Mouse (Mus musculus) bone marrow, adult 2 months (tissue): Measurements from ENCODE around the gene Lrr1. TPM values are rescaled to one million over a fixed set of nuclear protein-coding genes. Genes with fewer than 3 reads are reported as not detected.

Experiments used
- H3K27ac ChIP-seq: fragments of 200-500 bp; 2 replicates; pipeline ENCODE4 v1.5.1; 2012; ENCODE audit warnings: low read depth, mild to moderate bottlenecking, control low read depth, inconsistent platforms, low read length; ENCODE audit not compliant: control insufficient read depth, poor library complexity, insufficient read depth
- H3K4me1 ChIP-seq: fragments of 200-500 bp; 2 replicates; pipeline ENCODE4 v1.6.1; 2011; ENCODE audit warnings: low read length; ENCODE audit not compliant: control insufficient read depth, insufficient read depth
- H3K4me3 ChIP-seq: fragments of 200-500 bp; replicated peaks from 2 replicates; pipeline ENCODE3; 2011; ENCODE audit warnings: mild to moderate bottlenecking, low read depth, low read length, control low read depth; ENCODE audit not compliant: control insufficient read depth
- CTCF ChIP-seq: fragments of 200-500 bp; IDR thresholded peaks from 2 replicates; pipeline ENCODE4 v1.5.1; 2011; ENCODE audit warnings: low read length, control low read depth; ENCODE audit not compliant: control insufficient read depth, insufficient read depth
- POLR2A ChIP-seq: fragments of 200-500 bp; IDR thresholded peaks from 2 replicates; pipeline ENCODE4 v1.6.1; 2011; ENCODE audit warnings: low read depth, mild to moderate bottlenecking, control low read depth, low read length, borderline replicate concordance; ENCODE audit not compliant: control insufficient read depth
- WGBS: fragments of 180-500 bp; shearing (Covaris S2); methylation state at CpG from one replicate; pipeline ENCODE4 v1.1.7; 2018; 5-methylcytosine and 5-hydroxymethylcytosine counted together
- polyA plus RNA-seq: library from polyadenylated mRNA; stranded (reverse); fragments of >200 nt; gene quantifications from 2 replicates; pipeline ENCODE4 v1.2.4, GENCODE M21; 2011; ENCODE audit warnings: low replicate concordance; ENCODE audit not compliant: missing spikeins, insufficient read depth, insufficient read length

Gene Lrr1
- polyA plus RNA-seq, 1 experiment = 14.2 TPM

- TF ChIP-seq CTCF (no peak), POLR2A (no peak)
- no peak overlapping the region for H3K4me3 ChIP-seq
- H3K27ac ChIP-seq = no peak overlapping the region
- WGBS = 30% methylated on average over 6 of the region's 6 CpGs
- H3K4me1 ChIP-seq = no peaks in the 10 kb centered on the region; the same call in 1 of the 2 replicates
Measured at GRCm38 (mm10) chr12:69131267-69131666, 37.3 kb upstream of the Lrr1 start.

- Histone ChIP-seq H3K4me1 (no peaks in the 10 kb centered on the region; the same call in 1 of the 2 replicates), H3K4me3 (no peak overlapping the region), H3K27ac (no peak overlapping the region)
- TF ChIP-seq CTCF (peak; percentile 67), POLR2A (no peak)
- 9% methylated on average over 10 of the region's 10 CpGs for WGBS
Measured at GRCm38 (mm10) chr12:69131981-69132380, 36.6 kb upstream of the Lrr1 start.

GRCm38 (mm10) chr12:69139201-69139600, 29.4 kb upstream of the Lrr1 start:
- no peaks in the 10 kb centered on the region for H3K4me1 ChIP-seq
- WGBS = 81% methylated on average over 3 of the region's 3 CpGs
- H3K4me3 ChIP-seq = no peak overlapping the region
- no peak overlapping the region for H3K27ac ChIP-seq
- TF ChIP-seq POLR2A (no peak), CTCF (no peak)

DNA sequence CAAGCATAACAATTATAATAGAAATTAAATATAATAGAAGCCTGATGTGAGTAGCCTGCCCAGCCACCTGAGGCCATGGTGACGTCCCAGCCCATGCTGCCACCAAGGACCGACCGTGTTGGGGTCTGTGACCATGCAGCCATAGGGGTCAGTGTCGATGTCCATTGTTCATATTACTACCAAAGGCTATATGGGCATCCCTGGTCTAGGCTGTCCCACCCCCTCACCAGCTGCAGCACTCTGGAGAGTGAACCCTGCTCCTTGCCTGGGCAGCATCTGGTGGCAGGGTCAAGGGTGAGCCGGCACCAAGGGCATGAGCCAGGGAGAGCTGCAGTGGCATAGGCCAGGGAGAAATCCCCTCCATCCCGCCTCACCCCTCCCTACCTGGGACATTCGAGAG, 28.8 kb upstream of the Lrr1 start:
- H3K4me1 ChIP-seq = no peaks in the 10 kb centered on the region
- WGBS = 84% methylated on average over 7 of the region's 7 CpGs
- no peak overlapping the region for H3K4me3 ChIP-seq
- H3K27ac ChIP-seq = no peak overlapping the region
- TF ChIP-seq CTCF = no peak
- TF ChIP-seq POLR2A = no peak

GRCm38 (mm10) chr12:69143460-69143859, 25.2 kb upstream of the Lrr1 start:
- Histone ChIP-seq H3K27ac (no peak overlapping the region), H3K4me1 (no peaks in the 10 kb centered on the region), H3K4me3 (no peak overlapping the region)
- 87% methylated on average over 6 of the region's 6 CpGs for WGBS
- TF ChIP-seq CTCF = no peak

GRCm38 (mm10) chr12:69147166-69147735, 21.4 kb upstream of the Lrr1 start:
- no peak overlapping the region for H3K27ac ChIP-seq
- whole genome bisulfite sequencing = 87% methylated on average over 5 of the region's 5 CpGs
- TF ChIP-seq POLR2A (no peak), CTCF (no peak)
- no peaks in the 10 kb centered on the region for H3K4me1 ChIP-seq
- H3K4me3 ChIP-seq = no peak overlapping the region

DNA sequence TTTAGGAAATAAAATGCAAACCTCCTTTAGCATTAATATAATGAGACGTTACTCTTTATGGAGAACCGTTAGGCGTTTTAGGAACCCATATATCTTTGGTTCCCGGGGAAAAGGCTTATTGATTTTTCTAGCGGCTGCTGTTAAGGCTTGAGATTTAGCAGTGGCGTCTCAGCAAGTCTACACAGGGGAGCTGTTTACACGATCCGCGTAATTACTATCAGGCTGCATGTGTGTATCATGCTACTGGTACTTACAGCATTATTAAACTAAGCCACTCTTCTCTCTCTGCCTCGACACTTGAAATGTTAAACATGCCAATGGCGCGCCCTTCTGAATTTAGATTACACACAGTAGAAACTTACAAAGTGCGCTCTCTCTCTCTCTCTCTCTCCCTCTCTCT, 18.6 kb upstream of the Lrr1 start:
- WGBS = 88% methylated on average over 13 of the region's 13 CpGs
- TF ChIP-seq POLR2A (no peak), CTCF (no peak)
- no peak overlapping the region for H3K4me3 ChIP-seq
- no peaks in the 10 kb centered on the region for H3K4me1 ChIP-seq
- no peak overlapping the region for H3K27ac ChIP-seq

- 72% methylated on average over 2 of the region's 2 CpGs for WGBS
- H3K4me3 ChIP-seq = no peak overlapping the region
- TF ChIP-seq POLR2A (no peak), CTCF (no peak)
- H3K4me1 ChIP-seq = peaks cover 2% of the 10 kb centered on the region; the same call in 1 of the 2 replicates
- H3K27ac ChIP-seq = no peak overlapping the region
Measured at GRCm38 (mm10) chr12:69155923-69156322, 12.7 kb upstream of the Lrr1 start.

DNA sequence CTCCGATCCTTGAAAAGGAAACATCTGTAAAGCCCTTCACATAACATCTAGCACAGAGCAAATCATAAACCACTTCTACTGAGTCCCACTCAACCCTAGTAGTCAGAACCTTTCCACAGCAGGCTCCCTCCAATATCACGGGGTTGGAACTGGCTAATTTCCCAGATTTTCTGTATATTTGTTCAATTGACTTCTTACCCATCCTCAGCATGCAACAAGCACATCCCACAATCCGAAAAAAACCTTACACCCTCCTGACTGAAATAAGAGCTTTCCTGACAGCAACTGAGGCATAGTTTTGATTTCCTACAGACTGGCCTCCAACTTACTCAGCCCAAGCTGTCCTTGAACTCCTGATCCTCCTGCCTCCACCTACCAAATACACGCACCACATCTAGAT, 12.2 kb upstream of the Lrr1 start:
- Histone ChIP-seq H3K4me1 (peaks cover 2% of the 10 kb centered on the region; the same call in 1 of the 2 replicates), H3K27ac (no peak overlapping the region), H3K4me3 (no peak overlapping the region)
- WGBS = 87% methylated on average over 4 of the region's 4 CpGs
- no peak for TF ChIP-seq POLR2A
